Mouse (Mus musculus) ES-Bruce4 (cell line): Measurements from ENCODE around the gene Rapgef4.

ENCODE experiments used
- CTCF ChIP-seq: IDR thresholded peaks from one replicate; pipeline ENCODE4 v1.8.1; 2011; ENCODE audit warnings: low read depth, low read length
- POLR2A ChIP-seq: IDR thresholded peaks from one replicate; pipeline ENCODE4 v1.8.1; 2011; ENCODE audit warnings: low read length; ENCODE audit not compliant: insufficient read depth

GRCm38 (mm10) chr2:72240691-72241090 is 259.7 kb downstream of the Rapgef4 start:
- TF ChIP-seq POLR2A (no peak), CTCF (no peak)
